Mouse (Mus musculus) retina, embryonic 14.5 days (tissue): ENCODE results near the gene Dlg2.

Experiments used
- DNase-seq: peaks from one replicate; pipeline ENCODE4 v3.0.0-alpha.2; 2015; ENCODE audit warnings: low spot score

The Dlg2 gene

GRCm38 (mm10) chr7:92181959-92182612 lies 1705.6 kb downstream of the Dlg2 start:
- DNase-seq = peak; percentile 44

- DNase-seq = no peak
Measured at GRCm38 (mm10) chr7:92184371-92185059, 1708.0 kb downstream of the Dlg2 start.

DNA sequence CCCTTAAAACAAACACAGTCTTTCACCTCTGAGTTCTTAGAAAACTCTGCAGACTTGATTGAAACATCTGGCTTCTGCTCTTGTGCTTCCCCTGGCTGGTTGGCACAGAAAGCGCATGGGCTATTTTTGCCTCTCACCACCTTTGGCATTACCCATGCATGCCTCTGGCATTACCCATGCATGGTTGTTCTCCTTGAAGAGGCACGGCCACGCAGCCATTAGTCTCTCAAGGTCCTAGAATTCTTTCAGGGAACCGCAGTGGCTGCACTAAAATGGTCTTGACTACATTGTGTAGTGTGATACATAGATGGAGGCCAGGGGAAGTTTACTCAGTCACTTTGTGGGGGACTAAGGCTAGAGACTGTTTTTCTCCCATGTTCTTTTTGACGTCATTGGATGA lies 1709.9 kb downstream of the Dlg2 start:
- no peak for DNase-seq

DNA sequence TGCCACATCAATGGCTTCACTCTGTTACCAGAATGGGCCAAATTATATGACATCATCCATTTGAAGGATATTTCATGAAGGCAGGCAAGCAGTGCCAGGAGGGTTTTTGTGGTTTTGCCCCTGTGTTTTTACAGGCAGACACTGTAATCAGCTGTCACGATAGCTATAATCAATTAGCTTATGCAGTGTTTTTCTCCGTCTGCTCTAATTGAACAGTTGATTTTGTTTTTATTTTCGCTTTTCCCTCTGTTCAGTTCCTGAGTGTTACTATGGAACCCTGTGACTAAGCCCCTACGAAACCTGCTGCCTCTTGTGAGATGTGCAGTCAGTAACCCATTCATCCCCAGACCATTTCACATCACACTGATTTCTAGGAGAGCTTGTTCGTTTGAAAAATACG lies 1712.7 kb downstream of the Dlg2 start:
- no peak for DNase-seq

DNA sequence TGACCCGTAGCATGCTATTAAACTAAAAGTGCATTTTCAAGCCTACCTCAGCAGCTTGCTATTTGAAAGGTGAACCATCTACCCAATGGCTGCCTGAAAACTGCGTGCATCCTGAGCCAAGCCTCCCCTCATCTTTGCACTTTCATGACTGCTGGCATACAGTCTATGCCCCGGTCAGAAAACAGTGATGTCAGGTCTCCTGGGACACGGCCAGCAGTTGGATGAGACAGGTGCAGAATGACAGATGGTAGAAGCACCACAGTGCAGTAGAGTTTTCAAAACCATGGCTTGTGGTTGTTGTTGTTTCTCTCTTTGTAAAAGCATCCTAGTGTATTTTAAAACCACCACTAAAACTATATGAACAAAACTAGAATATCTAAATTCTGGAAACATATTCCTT lies 1719.5 kb downstream of the Dlg2 start:
- no peak for DNase-seq

GRCm38 (mm10) chr7:92197621-92198020 lies 1721.1 kb downstream of the Dlg2 start:
- no peak for DNase-seq

DNA sequence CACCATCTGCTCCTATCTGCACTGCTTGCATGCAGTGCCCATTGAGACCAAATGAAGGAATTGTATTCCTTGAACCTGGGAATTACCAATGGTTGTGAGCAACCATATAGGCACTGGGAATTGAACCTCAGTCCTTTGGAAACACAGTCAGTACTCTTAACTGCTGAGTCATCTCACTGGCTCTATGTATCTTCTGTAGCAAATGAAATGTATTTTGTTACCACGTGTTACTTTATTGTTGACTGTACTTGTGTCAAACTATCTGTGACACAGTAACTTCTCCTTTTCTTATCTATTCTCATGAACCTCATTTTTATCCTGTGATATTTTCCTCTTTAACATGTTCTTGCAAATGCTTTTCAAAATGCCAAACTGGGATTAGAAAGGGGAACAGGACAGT lies 1722.7 kb downstream of the Dlg2 start:
- no peak for DNase-seq

GRCm38 (mm10) chr7:92210701-92211100 lies 1734.2 kb downstream of the Dlg2 start:
- DNase-seq = no peak

GRCm38 (mm10) chr7:92213751-92214150 lies 1737.3 kb downstream of the Dlg2 start:
- DNase-seq = no peak

DNA sequence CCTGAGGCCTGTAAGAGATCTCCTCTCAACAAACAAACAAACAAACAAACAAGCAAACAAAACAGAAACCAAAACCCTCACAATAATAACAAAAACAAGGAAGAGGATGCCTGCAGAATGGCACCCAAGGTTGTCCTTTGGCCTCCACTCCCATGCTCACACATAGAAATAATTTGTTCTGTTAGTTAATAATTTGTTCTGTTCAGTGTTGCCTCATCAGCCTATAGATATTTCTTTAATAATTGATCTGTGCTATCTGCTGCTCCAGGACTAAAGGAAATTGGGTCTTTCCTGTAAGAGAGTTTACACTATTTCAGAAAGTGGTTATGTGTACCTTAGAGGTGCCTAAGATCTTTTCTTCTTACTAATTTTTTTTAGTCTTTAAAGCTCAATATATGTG lies 1741.7 kb downstream of the Dlg2 start:
- no peak for DNase-seq

DNA sequence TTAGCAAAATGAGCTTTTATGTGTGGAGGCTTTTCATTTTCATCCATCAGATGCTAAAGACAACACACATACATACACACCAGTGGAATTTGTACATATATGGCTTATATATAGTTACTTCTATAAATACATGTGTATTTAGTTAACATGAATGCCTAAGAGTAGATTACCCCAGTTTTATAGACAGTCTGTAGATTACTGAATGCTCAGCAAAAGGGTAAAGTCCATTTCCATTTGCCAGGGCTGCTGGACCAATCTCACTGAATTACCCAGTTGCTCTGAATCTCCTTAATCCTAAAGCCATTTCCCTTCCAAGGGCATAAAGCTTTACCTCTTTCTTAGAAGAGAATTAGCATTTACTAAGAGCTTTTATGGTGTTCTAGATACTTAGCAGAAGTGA lies 1744.1 kb downstream of the Dlg2 start:
- no peak for DNase-seq

GRCm38 (mm10) chr7:92234476-92235202 lies 1758.2 kb downstream of the Dlg2 start:
- peak; percentile 41 for DNase-seq

DNA sequence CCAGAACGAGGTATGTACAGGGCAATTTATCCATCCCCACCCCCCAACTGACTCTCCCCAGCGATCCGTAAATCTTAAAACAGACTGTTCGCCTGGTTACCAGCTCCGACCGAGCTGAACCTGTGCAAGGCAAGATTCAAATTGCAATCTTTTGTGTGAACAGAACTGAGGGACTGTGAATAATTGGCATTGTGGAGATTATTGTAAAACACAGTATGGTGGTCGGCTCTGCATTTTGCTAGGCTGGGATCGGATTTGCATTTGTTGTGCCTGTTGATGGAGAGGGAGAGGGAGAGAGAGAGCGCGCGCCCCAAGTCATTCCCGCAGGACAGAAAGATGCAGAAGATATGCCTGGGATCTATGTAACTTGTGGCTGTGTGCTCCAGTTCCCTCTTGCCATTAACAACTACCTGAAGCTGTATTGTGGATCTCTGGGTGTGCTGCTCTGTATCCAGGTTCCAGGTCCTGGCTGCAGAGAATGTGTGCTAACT lies 1759.1 kb downstream of the Dlg2 start:
- DNase-seq = peak; percentile 39

DNA sequence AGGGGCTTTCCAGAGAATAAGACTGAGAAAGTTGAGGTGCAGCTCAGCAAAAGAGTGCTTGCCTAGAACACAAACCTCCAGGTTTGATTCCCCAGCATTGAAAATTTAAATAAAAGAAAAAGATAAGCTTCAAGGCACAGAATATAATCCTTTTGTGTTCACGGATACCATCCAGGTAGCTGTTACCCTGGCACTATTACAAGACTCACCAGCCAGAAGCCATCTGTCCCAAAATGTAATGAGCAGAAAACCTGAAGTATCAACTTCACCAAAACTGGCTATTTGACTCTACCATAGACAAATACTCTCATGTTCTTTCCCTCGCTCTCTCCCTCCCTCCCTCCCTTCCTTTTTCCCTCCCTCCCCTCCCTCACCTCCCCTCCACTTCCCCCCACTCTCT lies 1764.4 kb downstream of the Dlg2 start:
- no peak for DNase-seq

GRCm38 (mm10) chr7:92247594-92247993 lies 1771.1 kb downstream of the Dlg2 start:
- no peak for DNase-seq

- DNase-seq = no peak
Measured at GRCm38 (mm10) chr7:92248619-92249018, 1772.1 kb downstream of the Dlg2 start.

GRCm38 (mm10) chr7:92258148-92258547 lies 1781.7 kb downstream of the Dlg2 start:
- DNase-seq = no peak

GRCm38 (mm10) chr7:92258701-92259100 lies 1782.2 kb downstream of the Dlg2 start:
- no peak for DNase-seq

DNA sequence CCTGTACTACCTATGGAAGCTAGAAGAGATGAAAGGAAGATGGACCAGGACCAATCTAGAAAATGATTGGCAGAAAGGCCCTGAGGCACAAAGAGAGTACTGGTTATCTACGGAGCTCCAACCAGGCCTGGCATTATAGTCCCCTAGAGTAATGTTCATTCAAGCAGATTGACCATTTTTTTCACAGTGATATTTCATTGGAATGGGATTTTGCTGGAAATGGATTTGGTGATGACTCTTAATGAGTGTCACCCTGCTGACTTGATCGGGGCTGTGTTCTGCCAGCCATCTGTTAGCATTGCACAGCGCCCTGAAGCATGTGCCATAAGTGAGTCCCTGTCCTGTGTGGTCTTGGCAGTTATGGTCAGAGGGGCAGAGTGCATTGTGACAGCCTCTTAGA lies 1787.9 kb downstream of the Dlg2 start:
- no peak for DNase-seq

GRCm38 (mm10) chr7:92264964-92265363 lies 1788.5 kb downstream of the Dlg2 start:
- DNase-seq = no peak

DNA sequence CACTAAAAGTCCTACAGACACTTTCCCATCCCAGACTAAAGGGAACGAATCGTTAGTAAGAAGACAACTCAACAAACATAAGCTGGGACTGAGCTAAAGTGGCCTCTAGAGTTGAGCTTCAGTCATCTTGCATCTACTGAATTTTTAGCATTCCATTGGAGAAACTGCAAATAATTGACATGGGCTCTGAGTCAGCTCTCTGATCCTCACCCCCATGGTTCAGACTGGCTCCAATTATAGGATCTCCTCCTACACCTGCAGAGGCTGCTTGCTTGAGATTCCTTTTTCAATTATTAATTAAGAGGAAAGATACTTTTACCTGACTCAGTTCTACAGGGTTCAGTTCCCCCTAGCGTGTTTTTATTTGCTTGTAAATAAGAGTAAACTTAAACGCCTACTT lies 1798.9 kb downstream of the Dlg2 start:
- no peak for DNase-seq

DNA sequence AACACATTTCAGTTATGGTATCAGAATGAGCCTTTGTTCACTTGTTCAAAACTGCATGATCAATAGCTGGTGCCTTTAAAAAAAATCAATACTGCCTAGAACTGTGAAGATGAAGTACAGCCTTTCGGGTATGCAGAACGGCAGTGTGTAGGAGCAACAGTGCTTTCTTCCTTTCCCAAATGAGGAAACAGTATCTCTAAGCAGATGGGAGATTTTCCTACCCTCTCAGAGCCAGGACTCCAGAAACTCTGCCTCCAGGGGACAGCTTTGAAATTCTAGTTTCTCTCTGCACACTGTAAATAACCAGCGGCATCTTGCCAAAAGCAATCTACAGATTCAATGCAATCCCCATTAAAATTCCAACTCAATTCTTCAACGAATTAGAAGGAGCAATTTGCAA lies 1801.2 kb downstream of the Dlg2 start:
- DNase-seq = no peak

DNA sequence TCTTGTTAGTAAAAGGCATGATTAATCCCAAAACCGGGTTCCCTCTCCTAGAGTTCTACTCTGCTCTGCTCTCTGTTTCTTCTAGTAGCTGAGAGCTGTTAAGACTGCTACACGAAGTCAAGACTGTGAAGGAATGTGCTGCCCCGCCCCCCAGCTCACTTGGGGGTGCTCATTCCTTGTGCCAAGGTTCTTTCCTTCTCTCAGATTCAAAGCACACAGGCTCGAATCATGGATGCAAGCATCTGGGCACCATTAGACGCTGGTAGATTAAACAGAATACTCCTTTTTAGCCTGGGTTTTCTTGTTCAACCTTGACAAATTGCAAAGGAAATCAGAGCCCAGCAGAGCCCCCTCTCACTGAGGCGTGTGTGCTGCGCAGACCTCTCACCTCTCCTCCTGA lies 1804.5 kb downstream of the Dlg2 start:
- no peak for DNase-seq
